18 mouse cellular contexts compared by ENCODE assay signal in genomic region chr2:163102216-163102615, GRCm38 (mm10). TPM values are rescaled to one million over a fixed set of nuclear protein-coding genes. Genes with fewer than 3 reads are reported as not detected.
DNase-seq lines count a peak whose midpoint lies in the region; ATAC-seq and TF ChIP-seq lines count a peak whose summit lies in the region.
"Had no signal": no experiment of that assay in that cellular context is flagged by ENCODE, and none has a peak within 500 bp of the region (broad histone marks: within the 10 kb centered on the region; RNA-seq: fewer than 3 reads in every experiment).

No protein-coding gene starts in this region.

- TF ChIP-seq CTCF in liver, adult 2 months (IDR thresholded peaks at IDR 0.05; ENCODE audit: low read depth, low read length), result no peak

- H3K4me1 ChIP-seq in forebrain, embryonic 10.5 days, result peaks cover 49% of the 10 kb centered on the region
- peaks cover 5% of the 10 kb centered on the region; the same call in 1 of the 2 replicates for H3K4me1 ChIP-seq in forebrain, embryonic 11.5 days (replicated peaks; ENCODE audit: control insufficient read depth, insufficient read depth, low read length)
- H3K4me1 ChIP-seq in liver, adult 2 months (ENCODE audit: control insufficient read depth, insufficient read depth, low read length), result peaks cover 15% of the 10 kb centered on the region
- no peaks in the 10 kb centered on the region; the same call in 1 of the 2 replicates for H3K4me1 ChIP-seq in liver, embryonic 12.5 days
- H3K4me1 ChIP-seq in embryonic facial prominence, embryonic 15.5 days, result peaks cover 21% of the 10 kb centered on the region

- H3K9me3 ChIP-seq in forebrain, embryonic 10.5 days, result no peaks in the 10 kb centered on the region
- no peaks in the 10 kb centered on the region for H3K9me3 ChIP-seq in forebrain, embryonic 11.5 days (ENCODE audit: control insufficient read depth, low read length)
- H3K9me3 ChIP-seq in liver, embryonic 12.5 days (replicated peaks), result no peaks in the 10 kb centered on the region
- H3K9me3 ChIP-seq in embryonic facial prominence, embryonic 15.5 days (replicated peaks), result no peaks in the 10 kb centered on the region
- H3K9me3 ChIP-seq: G1E; neural tube, embryonic 15.5 days had no signal

- peaks cover 16% of the 10 kb centered on the region for H3K27me3 ChIP-seq in forebrain, embryonic 10.5 days (ENCODE audit: poor library complexity, severe bottlenecking)
- no peaks in the 10 kb centered on the region for H3K27me3 ChIP-seq in forebrain, embryonic 11.5 days (ENCODE audit: control insufficient read depth, insufficient read depth, low read length)
- H3K27me3 ChIP-seq in liver, adult 2 months (ENCODE audit: control insufficient read depth, insufficient read depth, low read length), result no peaks in the 10 kb centered on the region
- peaks cover 7% of the 10 kb centered on the region; the same call in 1 of the 2 replicates for H3K27me3 ChIP-seq in liver, embryonic 12.5 days (replicated peaks)
- H3K27me3 ChIP-seq in embryonic facial prominence, embryonic 15.5 days, result 0 out of 2 replicates have a peak, but pooled peaks cover 2% of the 10 kb centered on the region

- no peak for TF ChIP-seq POLR2A in liver, adult 2 months (IDR thresholded peaks at IDR 0.05; ENCODE audit: extremely low read depth, insufficient read depth, low read length)

- no peak for ATAC-seq in forebrain, embryonic 11.5 days (replicated peaks; ENCODE audit: low FRiP score)
- no peak for ATAC-seq in liver, embryonic 12.5 days
- peak; percentile 20; the same call in 1 of the 2 replicates for ATAC-seq in embryonic facial prominence, embryonic 15.5 days (ENCODE audit: insufficient number of reproducible peaks, low FRiP score, low TSS enrichment, low read depth)
- ATAC-seq: hindbrain, embryonic 16.5 days; liver, postnatal 0 days had no signal

- no peak for DNase-seq in forebrain, embryonic 10.5 days (ENCODE audit: extremely low spot score, low spot score)
- no peak for DNase-seq in forebrain, embryonic 11.5 days (ENCODE audit: low spot score)
- DNase-seq in liver, adult 2 months (ENCODE audit: extremely low read depth, low read depth, low spot score), result peak; percentile 25
- DNase-seq in CD4-positive helper T cell, adult 2 months (ENCODE audit: low read depth, low spot score), result peak; percentile 41
- no peak for DNase-seq in layer of hippocampus, adult 11-12 months (ENCODE audit: low spot score)
- DNase-seq in lung, postnatal 14 days, result no peak

- H3K27ac ChIP-seq in forebrain, embryonic 10.5 days, result peak overlapping the region; percentile 40
- H3K27ac ChIP-seq in forebrain, embryonic 11.5 days (ENCODE audit: low read depth, low read length), result no peak overlapping the region
- no peak overlapping the region for H3K27ac ChIP-seq in liver, adult 2 months (replicated peaks; ENCODE audit: insufficient read depth, low read depth, low read length)
- H3K27ac ChIP-seq in liver, embryonic 12.5 days, result no peak overlapping the region
- no peak overlapping the region for H3K27ac ChIP-seq in embryonic facial prominence, embryonic 15.5 days (replicated peaks)
- H3K27ac ChIP-seq: neural tube, embryonic 15.5 days had no signal

- H3K79me2 ChIP-seq in liver, adult 2 months (ENCODE audit: control insufficient read depth, insufficient read depth, low read length), result no peaks in the 10 kb centered on the region

- no peak overlapping the region for H3K4me2 ChIP-seq in forebrain, embryonic 11.5 days (ENCODE audit: low read depth, low read length, severe bottlenecking)
- H3K4me2 ChIP-seq in liver, embryonic 12.5 days, result no peak overlapping the region
- H3K4me2 ChIP-seq in embryonic facial prominence, embryonic 15.5 days (replicated peaks), result no peak overlapping the region
- H3K4me2 ChIP-seq: neural tube, embryonic 15.5 days had no signal

- no peak overlapping the region for H3K9ac ChIP-seq in forebrain, embryonic 11.5 days (ENCODE audit: low read length)
- H3K9ac ChIP-seq in liver, adult 2 months (ENCODE audit: low read depth, low read length), result no peak overlapping the region
- H3K9ac ChIP-seq in liver, embryonic 12.5 days, result no peak overlapping the region
- H3K9ac ChIP-seq in embryonic facial prominence, embryonic 15.5 days, result no peak overlapping the region
- H3K9ac ChIP-seq: liver, postnatal 0 days; neural tube, embryonic 15.5 days had no signal

- 78% methylated on average over 7 of the region's 7 CpGs for WGBS in forebrain, embryonic 10.5 days
- WGBS in forebrain, embryonic 11.5 days, result 66% methylated on average over 7 of the region's 7 CpGs
- 46% methylated on average over 7 of the region's 7 CpGs for WGBS in liver, adult 2 months
- WGBS in liver, embryonic 12.5 days (ENCODE audit: insufficient replicate concordance), result 58% methylated on average over 7 of the region's 7 CpGs
- WGBS in embryonic facial prominence, embryonic 15.5 days, result 41% methylated on average over 7 of the region's 7 CpGs

- H3K36me3 ChIP-seq in forebrain, embryonic 10.5 days (replicated peaks), result no peaks in the 10 kb centered on the region
- H3K36me3 ChIP-seq in forebrain, embryonic 11.5 days (ENCODE audit: control insufficient read depth, insufficient read depth, low read length), result no peaks in the 10 kb centered on the region
- H3K36me3 ChIP-seq in liver, adult 2 months (ENCODE audit: control insufficient read depth, insufficient read depth, low read length), result no peaks in the 10 kb centered on the region
- no peaks in the 10 kb centered on the region for H3K36me3 ChIP-seq in liver, embryonic 12.5 days
- no peaks in the 10 kb centered on the region for H3K36me3 ChIP-seq in embryonic facial prominence, embryonic 15.5 days
- H3K36me3 ChIP-seq: G1E; neural tube, embryonic 15.5 days had no signal

- H3K4me3 ChIP-seq in forebrain, embryonic 10.5 days, result no peak overlapping the region
- H3K4me3 ChIP-seq in forebrain, embryonic 11.5 days (ENCODE audit: low read depth, low read length), result no peak overlapping the region
- no peak overlapping the region for H3K4me3 ChIP-seq in liver, adult 2 months (ENCODE audit: insufficient read depth, low read depth, low read length)
- H3K4me3 ChIP-seq in liver, embryonic 12.5 days, result no peak overlapping the region
- H3K4me3 ChIP-seq in embryonic facial prominence, embryonic 15.5 days (replicated peaks), result no peak overlapping the region
- H3K4me3 ChIP-seq: neural tube, embryonic 15.5 days had no signal

RNA-seq across cellular contexts. Expression of gene Gtsf1l, which starts 14.6 kb away (rescaled TPM):
- polyA plus RNA-seq in forebrain, embryonic 10.5 days (2016; fragmentation: Nextera tagmentation; extraction: Ambion mirVana), result not detected in 2 replicates
- 0.35 TPM in 1 of 2 replicates, not detected in the other for polyA plus RNA-seq in forebrain, embryonic 11.5 days (2014; fragmentation: Nextera tagmentation; extraction: Ambion mirVana)
- total RNA-seq in liver, adult 2 months (2014; rRNA removed), result not detected in 2 replicates
- polyA plus RNA-seq in liver, adult 2 months (2012; rRNA removed), result not detected in 2 replicates
- not detected in 2 replicates for polyA plus RNA-seq in liver, embryonic 12.5 days (2016; fragmentation: Nextera tagmentation; extraction: Ambion mirVana)
- polyA plus RNA-seq in embryonic facial prominence, embryonic 15.5 days (2015; fragmentation: Nextera tagmentation; extraction: Ambion mirVana), result 0.48 TPM in 1 of 2 replicates, not detected in the other
- total RNA-seq: adrenal gland, postnatal 36 days; gastrocnemius, postnatal 25 days; heart, postnatal 25 days; layer of hippocampus, postnatal 10 days had no signal
- polyA plus RNA-seq: G1E; hindbrain, embryonic 16.5 days; intestine, postnatal 0 days; limb, embryonic 14.5 days; liver, postnatal 0 days; neural tube, embryonic 15.5 days had no signal

RNA-seq across cellular contexts. Expression of gene Mybl2, which starts 47.7 kb away (rescaled TPM):
- 63.7 and 65.1 TPM in 2 replicates for polyA plus RNA-seq in forebrain, embryonic 10.5 days (2016; fragmentation: Nextera tagmentation; extraction: Ambion mirVana)
- 54.3 and 60.4 TPM in 2 replicates for polyA plus RNA-seq in forebrain, embryonic 11.5 days (2014; fragmentation: Nextera tagmentation; extraction: Ambion mirVana)
- total RNA-seq in liver, adult 2 months (2014; rRNA removed), result 0.09 and 0.54 TPM in 2 replicates
- polyA plus RNA-seq in liver, adult 2 months (2012; rRNA removed), result 0.29 and 0.31 TPM in 2 replicates
- 71.7 and 72.8 TPM in 2 replicates for polyA plus RNA-seq in liver, embryonic 12.5 days (2016; fragmentation: Nextera tagmentation; extraction: Ambion mirVana)
- 23.3 and 24.8 TPM in 2 replicates for polyA plus RNA-seq in embryonic facial prominence, embryonic 15.5 days (2015; fragmentation: Nextera tagmentation; extraction: Ambion mirVana)

Comparison
In these comparisons a context has a peak if more than half of its experiments do, and no peak if none do; other contexts are left out.
1. RNA of gene Mybl2, which starts 47.7 kb away (polyA plus RNA-seq): 71.7 to 72.8 TPM in liver, embryonic 12.5 days, 63.7 to 65.1 TPM in forebrain, embryonic 10.5 days, 54.3 to 60.4 TPM in forebrain, embryonic 11.5 days and 23.3 to 24.8 TPM in embryonic facial prominence, embryonic 15.5 days; 0.29 to 0.31 TPM in liver, adult 2 months; every median in the first group is over 10 times any median in the second.
2. DNase-seq: peak in liver, adult 2 months (single experiment) and CD4-positive helper T cell, adult 2 months (single experiment); none in forebrain, embryonic 10.5 days (single experiment), forebrain, embryonic 11.5 days (single experiment), layer of hippocampus, adult 11-12 months (single experiment) and lung, postnatal 14 days (single experiment).